Mouse (Mus musculus): ENCODE data around the gene Klra10. TPM values are rescaled to one million over a fixed set of nuclear protein-coding genes. Genes with fewer than 3 reads are reported as not detected.
"Not testable (repeated sequence)": the region's sequence is repeated elsewhere in the genome, so short reads cannot be mapped to it uniquely, and the experiment has no call there.

The Klra10 gene
- not detected in 2 replicates for polyA plus RNA-seq (2016; fragmentation: Nextera tagmentation; extraction: Ambion mirVana)

DNA sequence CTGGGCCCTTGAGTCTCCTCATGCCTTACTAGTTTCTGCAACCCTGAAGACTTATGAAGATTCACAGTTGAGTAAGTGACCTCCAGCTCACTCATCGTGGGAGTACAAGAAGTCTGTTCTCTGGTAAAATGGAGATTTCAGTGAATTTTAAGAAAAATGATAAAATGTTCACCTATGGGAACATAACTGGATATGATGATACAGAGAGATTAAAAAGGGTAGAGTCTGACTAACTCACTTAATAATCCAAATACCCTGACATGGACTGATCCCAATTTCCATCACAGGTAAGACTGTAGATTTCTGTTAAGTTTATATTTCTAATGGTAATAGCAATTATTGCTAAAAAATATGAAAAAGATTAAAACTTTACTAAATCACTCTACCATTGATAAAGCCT is at the start of gene Klra10:
Klra10 (minus strand) TSS at position 101 of the 400 bp plus-strand sequence.
- not testable (repeated sequence) for H3K4me1 ChIP-seq; H3K27ac ChIP-seq (replicated peaks); DNase-seq (ENCODE audit: low spot score); H3K27me3 ChIP-seq (replicated peaks; ENCODE audit: low read depth, poor library complexity, severe bottlenecking); H3K9me3 ChIP-seq; H3K36me3 ChIP-seq (replicated peaks); H3K4me3 ChIP-seq
- WGBS, result 85% methylated on average over 1 of the region's 1 CpGs

DNA sequence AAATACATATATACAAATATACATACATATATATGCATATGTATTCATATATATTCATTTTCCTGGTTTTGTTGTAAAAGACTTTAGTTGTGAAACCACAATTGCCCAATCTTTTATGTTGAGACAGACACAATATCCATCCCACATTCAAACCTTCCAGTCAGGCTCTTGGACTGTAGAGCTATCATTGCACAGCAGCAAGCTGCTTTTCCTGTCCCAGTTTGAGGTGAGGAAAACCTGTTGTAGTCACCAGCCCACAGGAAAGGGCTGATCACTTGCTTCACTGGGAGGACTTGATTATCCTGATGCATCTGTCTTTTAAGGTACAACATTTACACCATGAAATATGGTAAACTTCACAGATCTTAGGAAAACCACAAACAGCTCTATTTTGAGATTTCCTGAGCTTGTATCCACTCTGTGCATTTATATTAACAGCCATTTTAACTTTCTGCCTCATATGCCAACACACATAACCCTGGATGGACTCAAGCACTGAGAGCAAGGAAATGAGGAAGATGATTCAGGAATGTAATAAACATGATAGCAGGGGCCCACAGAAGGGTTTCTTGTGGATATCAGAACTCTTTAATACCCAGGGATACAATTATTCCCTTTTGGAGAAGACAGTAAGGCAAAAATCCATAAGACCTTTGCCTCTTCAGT is 6.4 kb upstream of the Klra10 start:
- H3K27ac ChIP-seq (replicated peaks), result no peak overlapping the region
- no peaks in the 10 kb centered on the region for H3K27me3 ChIP-seq (replicated peaks; ENCODE audit: low read depth, poor library complexity, severe bottlenecking)
- H3K4me1 ChIP-seq, result no peaks in the 10 kb centered on the region
- no peak overlapping the region for H3K4me3 ChIP-seq
- H3K9me3 ChIP-seq, result peaks cover 8% of the 10 kb centered on the region; the same call in 1 of the 2 replicates
- no peaks in the 10 kb centered on the region for H3K36me3 ChIP-seq (replicated peaks)
- DNase-seq (ENCODE audit: low spot score), result no peak

DNA sequence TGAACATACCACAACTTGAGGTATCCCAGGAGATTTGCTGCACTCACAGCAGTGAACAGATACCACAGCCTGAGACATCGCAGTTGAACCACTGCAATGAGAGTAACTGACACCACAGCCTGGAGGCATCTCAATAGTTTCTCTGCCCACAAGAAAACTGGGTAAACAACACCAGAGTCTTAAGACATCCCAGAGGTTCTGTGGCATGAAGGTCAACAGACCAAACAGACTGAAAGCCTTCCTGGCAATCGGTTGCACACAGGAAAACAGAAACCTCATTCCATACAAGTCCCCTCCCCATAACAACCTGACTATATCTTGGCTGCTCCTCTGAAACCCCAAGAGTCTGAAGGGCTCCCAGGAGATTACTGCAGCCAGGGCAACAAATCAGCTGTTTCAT is 26.4 kb downstream of the Klra10 start:
- H3K36me3 ChIP-seq (replicated peaks), result no peaks in the 10 kb centered on the region
- H3K27ac ChIP-seq (replicated peaks), result no peak overlapping the region
- peaks cover 41% of the 10 kb centered on the region for H3K9me3 ChIP-seq
- WGBS, result 91% methylated on average over 2 of the region's 2 CpGs
- H3K4me1 ChIP-seq, result no peaks in the 10 kb centered on the region
- DNase-seq (ENCODE audit: low spot score), result no peak
- H3K27me3 ChIP-seq (replicated peaks; ENCODE audit: low read depth, poor library complexity, severe bottlenecking), result no peaks in the 10 kb centered on the region
- H3K4me3 ChIP-seq, result no peak overlapping the region

DNA sequence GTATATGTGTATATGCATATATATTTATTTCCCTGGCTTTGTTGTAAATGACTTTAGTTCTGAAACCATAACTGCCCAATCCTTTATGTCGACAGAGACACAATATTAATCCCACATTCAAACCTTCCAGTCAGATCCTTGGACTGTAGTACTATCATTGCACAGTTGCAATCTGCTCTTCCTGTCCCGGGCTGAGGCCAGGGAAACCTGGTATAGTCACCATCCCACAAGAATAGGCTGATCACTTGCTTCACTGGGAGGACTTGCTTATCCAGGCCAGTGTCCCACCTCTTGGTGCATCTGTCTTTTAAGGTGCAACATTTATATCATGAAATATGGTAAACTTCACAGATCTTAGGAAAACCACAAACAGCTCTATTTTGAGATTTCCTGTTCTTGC is 44.2 kb downstream of the Klra10 start:
- DNase-seq (ENCODE audit: low spot score), result no peak
- H3K27ac ChIP-seq (replicated peaks), result no peak overlapping the region
- no peak overlapping the region for H3K4me3 ChIP-seq
- no peaks in the 10 kb centered on the region for H3K27me3 ChIP-seq (replicated peaks; ENCODE audit: low read depth, poor library complexity, severe bottlenecking)
- 89% methylated on average over 2 of the region's 2 CpGs for WGBS
- peaks cover 5% of the 10 kb centered on the region; the same call in 1 of the 2 replicates for H3K9me3 ChIP-seq
- H3K36me3 ChIP-seq (replicated peaks), result no peaks in the 10 kb centered on the region
- no peaks in the 10 kb centered on the region for H3K4me1 ChIP-seq

DNA sequence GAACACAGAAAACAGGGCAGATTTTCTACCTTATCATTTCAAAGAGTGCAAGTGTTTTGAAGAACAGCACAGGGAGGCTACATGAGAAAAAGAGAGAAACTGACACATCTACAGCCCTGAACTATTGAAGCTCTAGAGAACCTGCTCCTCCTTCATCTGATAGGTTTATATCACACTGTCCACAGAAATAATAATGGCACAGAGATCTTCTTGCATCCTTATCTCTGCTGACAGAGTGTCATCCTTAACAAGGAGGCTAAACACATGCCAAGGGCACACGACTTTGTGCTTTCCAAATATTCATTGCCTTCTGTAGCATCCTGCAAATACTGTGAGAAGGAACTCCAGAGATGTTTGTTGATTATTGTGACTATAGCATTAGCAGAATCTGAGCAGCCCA is 45.1 kb downstream of the Klra10 start:
- Histone ChIP-seq H3K4me3 (no peak overlapping the region), H3K27ac (replicated peaks) (no peak overlapping the region), H3K9me3 (peaks cover 5% of the 10 kb centered on the region; the same call in 1 of the 2 replicates), H3K4me1 (no peaks in the 10 kb centered on the region), H3K27me3 (replicated peaks; ENCODE audit: low read depth, poor library complexity, severe bottlenecking) (no peaks in the 10 kb centered on the region), H3K36me3 (replicated peaks) (no peaks in the 10 kb centered on the region)
- DNase-seq (ENCODE audit: low spot score), result no peak
- 48% methylated on average over 1 of the region's 1 CpGs for WGBS

DNA sequence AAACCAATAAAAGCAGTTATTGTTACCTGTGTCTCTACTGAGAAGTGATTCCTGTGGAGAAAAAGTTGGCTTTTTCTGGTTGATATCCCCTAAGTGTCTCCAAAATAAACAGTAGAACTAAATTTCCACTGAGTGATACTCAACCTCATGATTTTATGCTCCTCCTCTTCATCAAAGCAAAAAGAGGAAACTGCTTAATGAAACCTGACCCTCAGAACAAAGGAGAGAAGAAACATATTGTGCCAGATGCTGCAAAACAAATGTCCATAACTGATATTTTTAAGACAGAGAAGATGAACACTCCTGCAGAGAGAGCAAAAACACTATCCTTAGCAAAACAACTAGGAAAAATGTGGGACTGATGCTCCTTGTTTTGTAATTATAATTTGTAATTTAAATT is 48.5 kb downstream of the Klra10 start, which contains the start of gene Klra7:
Klra7 (minus strand) TSS at position 101 of the 400 bp plus-strand sequence.
- H3K36me3 ChIP-seq (replicated peaks), result no peaks in the 10 kb centered on the region
- no peak within 1 kb of the TSS for H3K27ac ChIP-seq (replicated peaks)
- H3K4me3 ChIP-seq, result no peak within 1 kb of the TSS
- H3K4me1 ChIP-seq, result no peaks in the 10 kb centered on the region
- no peak for DNase-seq (ENCODE audit: low spot score)
- no peaks in the 10 kb centered on the region for H3K27me3 ChIP-seq (replicated peaks; ENCODE audit: low read depth, poor library complexity, severe bottlenecking)
- H3K9me3 ChIP-seq, result peaks cover 5% of the 10 kb centered on the region; the same call in 1 of the 2 replicates

Other genes starting within 250 kb of the Klra10 start
- not detected in 2 replicates for gene Klra4, start 214.7 kb downstream of the Klra10 start, polyA plus RNA-seq (2016; fragmentation: Nextera tagmentation; extraction: Ambion mirVana)
- gene Klra8, start 152.0 kb downstream of the Klra10 start, polyA plus RNA-seq (2016; fragmentation: Nextera tagmentation; extraction: Ambion mirVana), result not detected in 2 replicates
- gene Klra9, start 88.8 kb downstream of the Klra10 start, polyA plus RNA-seq (2016; fragmentation: Nextera tagmentation; extraction: Ambion mirVana), result not detected in 2 replicates
- not detected in 2 replicates for gene Klra7, start 48.6 kb downstream of the Klra10 start, polyA plus RNA-seq (2016; fragmentation: Nextera tagmentation; extraction: Ambion mirVana)
- gene Klra3, start 55.6 kb upstream of the Klra10 start, polyA plus RNA-seq (2016; fragmentation: Nextera tagmentation; extraction: Ambion mirVana), result not detected in 2 replicates
- gene Klra1, start 104.9 kb upstream of the Klra10 start, polyA plus RNA-seq (2016; fragmentation: Nextera tagmentation; extraction: Ambion mirVana), result not detected in 2 replicates